Mouse (Mus musculus) heart, adult 8-10 months (tissue): ENCODE measurements around the gene Kdm5c. TPM values are rescaled to one million over a fixed set of nuclear protein-coding genes. Genes with fewer than 3 reads are reported as not detected.
"Not testable (repeated sequence)": the region's sequence is repeated elsewhere in the genome, so short reads cannot be mapped to it uniquely, and the experiment has no call there.

Experiments used
- DNase-seq: peaks from one replicate; pipeline ENCODE4 v3.0.0; 2022; ENCODE audit warnings: low spot score
- total RNA-seq, 4 experiments: library from RNA; stranded (reverse); gene quantifications; 2 replicates each; pipeline ENCODE4 v1.2.4; 2022

Gene Kdm5c
- total RNA-seq, 4 experiments from 2014 or later, result 26.9 to 54.4 (median 37.6) TPM

- not testable (repeated sequence) for DNase-seq
Observed at GRCm38 (mm10) chrX:152287026-152287425, 54.2 kb downstream of the Kdm5c start.

GRCm38 (mm10) chrX:152306224-152306623 is 73.4 kb downstream of the Kdm5c start:
- DNase-seq, result no peak

DNA sequence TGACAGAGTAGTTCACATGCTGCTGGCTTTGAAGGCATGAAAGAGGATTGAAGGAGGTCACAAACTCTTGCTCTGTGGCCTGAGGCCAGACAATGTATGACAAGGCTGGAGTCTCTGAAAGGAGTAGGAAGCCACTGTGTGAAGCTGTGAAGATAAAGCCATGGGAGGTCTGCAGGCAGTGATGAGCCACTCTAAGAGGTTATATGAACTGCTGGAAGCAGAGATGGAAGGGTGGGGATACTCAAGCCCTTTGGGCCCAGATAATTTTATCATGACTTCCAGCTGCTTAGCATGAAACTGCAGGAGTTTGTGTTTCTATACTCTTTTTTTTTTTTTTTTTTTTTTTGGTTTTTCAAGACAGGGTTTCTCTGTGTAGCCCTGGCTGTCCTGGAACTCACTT is 74.6 kb downstream of the Kdm5c start:
- DNase-seq, result no peak

GRCm38 (mm10) chrX:152307942-152308341 is 75.1 kb downstream of the Kdm5c start:
- DNase-seq, result no peak

GRCm38 (mm10) chrX:152320535-152320934 is 87.7 kb downstream of the Kdm5c start:
- DNase-seq, result no peak

- DNase-seq, result no peak
Observed at GRCm38 (mm10) chrX:152322776-152323175, 90.0 kb downstream of the Kdm5c start.

DNA sequence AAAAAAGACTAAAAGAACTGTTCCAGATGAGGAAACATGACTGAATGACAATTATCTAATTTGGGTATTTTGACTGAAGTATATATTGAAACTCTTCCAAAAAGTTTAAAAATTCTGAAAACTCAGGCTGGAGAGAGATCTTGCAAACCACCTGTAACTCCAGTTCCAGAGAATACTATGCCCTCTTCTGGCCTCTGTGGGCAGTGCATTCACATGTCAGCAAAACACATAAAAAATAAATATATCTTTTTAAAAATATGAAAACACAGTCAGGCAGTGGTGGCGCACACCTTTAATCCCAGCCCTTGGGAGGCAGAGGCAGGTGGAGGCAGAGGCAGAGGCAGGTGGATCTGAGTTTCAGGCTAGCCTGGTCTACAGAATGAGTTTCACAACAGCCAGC is 90.8 kb downstream of the Kdm5c start:
- DNase-seq, result no peak

Other genes with a start within 250 kb of the Kdm5c start
- gene Hsd17b10, start 231.2 kb upstream of the Kdm5c start, total RNA-seq, result 100 to 1,000 TPM; 222 to 288 (median 242) TPM
- gene Ribc1, start 216.7 kb upstream of the Kdm5c start, total RNA-seq, result under 1 TPM; 0.23 to 0.75 (median 0.48) TPM
- 10 to 100 TPM; 19.7 to 25.7 (median 23.6) TPM for gene Smc1a, start 216.6 kb upstream of the Kdm5c start, total RNA-seq
- gene Iqsec2, start 88.8 kb upstream of the Kdm5c start, total RNA-seq, result 10 to 100 TPM; 64.3 to 87.0 (median 82.0) TPM
- gene Kantr, start 94.5 kb downstream of the Kdm5c start, total RNA-seq, result 1 to 10 TPM; 2.3 to 5.2 (median 2.5) TPM
- 10 to 100 TPM; 10.9 to 17.1 (median 11.9) TPM for gene Tspyl2, start 109.4 kb downstream of the Kdm5c start, total RNA-seq
- under 1 TPM in 3 of 4 experiments, not detected in 1; 0.22 to 0.65 (median 0.41) TPM for gene Gpr173, start 135.7 kb downstream of the Kdm5c start, total RNA-seq